Mouse (Mus musculus): ENCODE results near the gene Fcrlb.
"Not testable (repeated sequence)": the region's sequence is repeated elsewhere in the genome, so short reads cannot be mapped to it uniquely, and the experiment has no call there.

Gene Fcrlb

DNA sequence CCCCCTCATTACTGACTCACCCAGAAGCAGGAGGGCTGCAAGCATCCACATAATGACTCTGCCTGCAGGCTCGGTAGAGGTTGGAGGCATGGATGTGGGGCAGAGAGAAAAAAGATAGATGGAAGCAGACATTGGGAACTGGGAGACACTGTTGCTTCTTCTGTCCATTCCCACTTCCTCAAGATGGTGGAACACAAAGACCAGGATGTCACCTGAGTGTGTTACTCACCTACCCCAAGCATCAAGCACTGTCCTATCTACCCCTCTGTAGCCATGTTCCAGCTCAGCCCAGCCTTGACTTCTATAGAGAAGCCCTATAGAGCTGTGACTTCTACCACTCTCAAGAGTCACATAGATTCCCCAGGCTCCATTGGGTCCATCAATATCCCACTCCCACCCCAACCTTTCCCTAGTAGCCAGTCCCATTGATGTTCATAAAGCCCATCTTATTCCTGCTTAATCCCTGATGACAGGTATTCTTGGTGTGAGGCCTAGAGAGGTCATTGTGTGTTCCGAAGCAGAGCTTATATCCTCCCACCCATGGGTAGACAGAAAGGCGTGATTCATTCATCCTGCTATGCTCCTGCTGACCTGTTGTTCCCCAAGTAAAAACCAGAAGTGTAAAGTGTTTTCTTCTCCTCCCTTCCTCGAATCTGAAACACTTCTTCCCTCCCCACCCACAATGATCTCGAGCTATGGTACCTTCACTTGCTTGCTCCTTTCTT lies at the start of gene Fcrlb:
Fcrlb (minus strand) TSS at position 51 of the 725 bp plus-strand sequence.
- DNase-seq (ENCODE audit: low read depth, low spot score): no peak

GRCm38 (mm10) chr1:170962301-170962700 lies 49.6 kb upstream of the Fcrlb start:
- DNase-seq (ENCODE audit: low read depth, low spot score): no peak

DNA sequence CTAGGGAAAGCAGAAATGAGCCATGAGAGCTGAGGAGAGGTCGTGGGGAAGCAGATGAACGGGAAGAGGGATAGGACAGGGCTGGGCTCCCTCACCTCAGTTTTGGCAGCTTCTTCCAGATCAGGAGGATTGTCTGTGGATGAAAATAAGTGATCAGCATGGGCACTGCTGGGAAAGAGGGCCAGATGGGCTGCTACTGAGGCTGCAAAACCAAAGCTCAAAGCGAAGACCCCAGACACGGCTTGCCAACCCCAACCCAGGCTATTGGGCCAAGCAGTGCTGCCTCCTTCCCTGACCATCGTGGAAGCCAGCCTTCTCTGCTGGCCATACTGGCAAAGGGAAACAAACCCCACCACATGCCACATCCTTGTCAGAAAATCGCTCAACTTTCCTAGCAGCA lies 48.4 kb upstream of the Fcrlb start:
- no peak for DNase-seq (ENCODE audit: low read depth, low spot score)

- no peak for DNase-seq (ENCODE audit: low read depth, low spot score)
Observed at GRCm38 (mm10) chr1:170959791-170960190, 47.0 kb upstream of the Fcrlb start.

DNA sequence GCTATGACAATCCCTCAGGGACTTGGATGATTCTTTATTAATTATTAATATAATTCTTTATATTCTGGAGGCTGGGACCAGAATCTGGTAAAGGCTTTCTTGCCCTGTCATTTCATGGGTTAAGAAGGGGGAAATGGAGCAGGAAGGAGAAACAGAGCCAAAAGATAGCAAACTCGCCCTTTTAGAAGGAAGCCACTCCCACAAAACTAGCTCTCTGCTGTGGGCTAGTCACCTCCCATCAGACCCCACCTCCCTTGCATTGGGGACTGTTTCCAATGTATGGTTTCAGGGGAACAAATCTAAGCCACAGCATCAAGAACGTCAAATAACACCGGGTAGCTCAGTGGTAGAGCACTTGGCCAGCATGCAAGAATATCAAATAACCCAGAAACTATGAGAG lies 45.5 kb upstream of the Fcrlb start:
- DNase-seq (ENCODE audit: low read depth, low spot score): no peak

- DNase-seq (ENCODE audit: low read depth, low spot score): no peak
Observed at GRCm38 (mm10) chr1:170953192-170953591, 40.5 kb upstream of the Fcrlb start.

DNA sequence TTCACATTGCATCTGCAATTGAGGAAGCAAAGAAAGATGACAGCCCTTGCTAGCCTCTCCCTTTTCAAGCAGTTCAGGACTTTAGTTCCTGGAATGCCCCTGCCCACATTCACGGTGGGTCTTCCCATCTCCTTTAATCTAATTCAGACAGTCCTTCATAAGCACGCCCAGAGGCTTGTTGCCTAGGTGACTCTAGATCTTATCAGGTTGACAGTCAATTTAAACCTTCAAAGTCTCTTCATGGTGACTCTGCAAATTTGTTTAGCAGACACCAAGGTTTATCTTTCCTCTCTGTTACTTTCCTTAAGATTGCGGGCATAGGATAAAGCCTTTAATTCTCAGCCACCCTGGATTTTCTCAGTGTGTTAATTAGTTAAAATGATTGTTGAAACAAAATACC lies 38.0 kb upstream of the Fcrlb start:
- no peak for DNase-seq (ENCODE audit: low read depth, low spot score)

DNA sequence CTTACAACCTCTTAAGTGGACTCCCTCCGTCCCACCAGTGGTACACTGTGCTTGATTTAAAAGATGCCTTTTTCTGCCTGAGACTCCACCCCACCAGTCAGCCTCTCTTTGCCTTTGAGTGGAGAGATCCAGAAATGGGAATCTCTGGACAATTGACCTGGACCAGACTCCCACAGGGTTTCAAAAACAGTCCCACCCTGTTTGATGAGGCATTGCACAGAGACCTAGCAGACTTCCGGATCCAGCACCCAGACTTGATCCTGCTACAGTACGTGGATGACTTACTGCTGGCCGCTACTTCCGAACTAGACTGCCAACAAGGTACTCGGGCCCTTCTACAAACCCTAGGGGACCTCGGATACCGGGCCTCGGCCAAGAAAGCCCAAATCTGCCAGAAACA lies 32.2 kb upstream of the Fcrlb start:
- not testable (repeated sequence) for DNase-seq (ENCODE audit: low read depth, low spot score)

GRCm38 (mm10) chr1:170944151-170944550 lies 31.4 kb upstream of the Fcrlb start:
- not testable (repeated sequence) for DNase-seq (ENCODE audit: low read depth, low spot score)

- no peak for DNase-seq (ENCODE audit: low read depth, low spot score)
Observed at GRCm38 (mm10) chr1:170939255-170939654, 26.5 kb upstream of the Fcrlb start.

DNA sequence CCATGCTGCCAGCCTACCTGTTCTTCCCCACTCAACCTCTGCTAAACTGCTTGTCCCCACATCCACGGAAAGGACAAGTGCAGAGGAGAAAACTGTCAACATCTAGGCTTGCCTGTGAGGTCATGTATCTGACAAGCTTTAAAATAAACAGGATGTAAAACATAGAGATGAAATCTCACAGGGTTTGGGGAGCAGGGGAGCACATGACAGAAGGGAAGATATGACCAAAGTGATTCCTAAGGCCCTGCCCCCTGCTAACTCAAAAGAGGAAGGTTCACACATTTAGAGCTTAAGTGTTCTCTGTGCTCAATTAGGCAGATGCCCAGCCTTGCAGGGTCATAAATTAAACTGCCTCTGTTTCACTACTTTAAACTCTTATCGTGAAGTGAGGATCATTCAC lies 21.6 kb upstream of the Fcrlb start:
- no peak for DNase-seq (ENCODE audit: low read depth, low spot score)

GRCm38 (mm10) chr1:170933940-170934339 lies 21.2 kb upstream of the Fcrlb start:
- DNase-seq (ENCODE audit: low read depth, low spot score): no peak

DNA sequence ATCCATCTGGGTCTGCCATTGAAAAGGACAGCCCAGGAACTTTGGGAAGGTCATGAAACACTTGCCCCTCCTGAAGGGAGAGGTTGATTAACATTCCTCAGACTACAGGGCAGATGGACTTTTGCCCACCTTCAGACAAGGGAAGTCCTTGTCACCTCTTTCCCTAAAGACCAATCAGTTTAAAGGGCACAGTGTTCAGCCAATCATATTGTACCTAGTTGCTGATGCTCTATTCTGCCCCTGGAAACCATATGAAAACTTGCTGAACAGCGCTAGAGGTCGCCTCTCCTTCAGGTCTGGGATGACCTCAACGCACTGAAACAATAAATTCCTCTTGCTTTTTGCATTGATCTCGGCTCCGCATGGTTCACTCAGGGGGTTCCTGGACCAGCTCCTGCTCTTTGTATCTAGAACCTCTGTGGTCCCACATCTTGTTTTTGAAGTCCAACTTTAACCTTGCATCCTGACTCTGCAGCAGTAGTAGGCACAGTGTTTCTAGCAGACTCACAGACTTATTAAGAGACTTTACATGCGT lies 20.7 kb upstream of the Fcrlb start:
- DNase-seq (ENCODE audit: low read depth, low spot score): no peak

- DNase-seq (ENCODE audit: low read depth, low spot score): no peak
Observed at GRCm38 (mm10) chr1:170932043-170932442, 19.3 kb upstream of the Fcrlb start.

- DNase-seq (ENCODE audit: low read depth, low spot score): no peak
Observed at GRCm38 (mm10) chr1:170929245-170929644, 16.5 kb upstream of the Fcrlb start.

DNA sequence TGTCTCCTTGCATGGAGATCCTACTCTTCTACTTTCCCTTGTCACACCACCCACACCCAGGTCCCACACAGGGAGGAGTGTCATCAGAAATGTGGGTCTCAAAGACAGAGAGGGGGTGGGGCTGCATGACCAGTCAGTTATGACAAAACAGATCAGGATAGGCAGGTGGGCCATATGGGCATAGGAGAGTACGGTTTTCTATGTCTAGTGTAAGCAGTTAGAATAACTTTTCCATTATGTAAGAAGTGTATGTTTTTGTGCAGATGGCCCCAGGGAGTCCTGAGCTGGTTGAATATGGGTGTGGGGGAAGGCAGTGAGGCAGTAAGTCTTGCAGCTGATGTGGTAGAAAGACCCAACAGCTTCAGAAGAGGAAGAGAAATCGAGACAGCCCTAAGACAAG lies 15.7 kb upstream of the Fcrlb start:
- DNase-seq (ENCODE audit: low read depth, low spot score): no peak

DNA sequence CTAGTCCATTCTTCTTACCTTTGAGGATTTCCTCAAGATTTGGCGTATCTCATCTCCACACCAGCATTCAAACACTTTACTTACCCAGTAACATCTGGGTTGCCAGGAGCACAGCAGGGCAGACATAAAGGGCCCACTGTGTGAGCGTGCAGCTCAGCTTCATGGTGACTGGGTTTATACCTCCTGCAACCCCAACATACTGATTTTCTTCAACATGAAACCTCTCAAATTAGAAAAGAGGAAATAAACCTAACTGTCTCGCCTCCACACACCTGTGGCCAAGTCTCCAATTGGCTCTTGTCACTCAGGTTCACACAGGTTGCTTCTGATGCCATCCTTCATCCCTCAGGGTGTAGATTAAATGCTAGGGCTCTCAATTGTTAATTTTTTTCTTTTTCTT lies 14.6 kb upstream of the Fcrlb start, which contains the start of gene Fcrla:
Fcrla (minus strand) TSS at position 206 of the 400 bp plus-strand sequence.
- no peak for DNase-seq (ENCODE audit: low read depth, low spot score)

DNA sequence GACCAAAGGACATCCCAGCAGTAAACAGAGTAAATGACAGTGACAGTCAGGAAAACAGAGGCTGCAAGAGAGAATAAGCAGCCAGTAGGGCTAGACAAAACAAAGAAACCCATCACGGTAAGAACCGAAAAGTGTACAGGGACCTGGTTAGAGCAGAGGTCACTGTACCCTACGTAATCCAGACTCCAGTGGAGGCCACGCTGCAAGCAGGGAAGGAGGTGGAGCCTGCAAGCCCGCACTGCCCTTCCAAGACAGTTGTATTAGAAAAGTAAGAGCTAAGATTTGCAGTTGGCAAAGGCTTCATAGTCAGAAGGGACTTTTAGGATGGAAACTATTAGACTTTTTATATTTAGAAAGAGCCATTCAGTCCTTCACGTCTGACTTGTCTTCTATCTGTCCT lies 14.2 kb upstream of the Fcrlb start:
- no peak for DNase-seq (ENCODE audit: low read depth, low spot score)

- no peak for DNase-seq (ENCODE audit: low read depth, low spot score)
Observed at GRCm38 (mm10) chr1:170924485-170924884, 11.7 kb upstream of the Fcrlb start.

- DNase-seq (ENCODE audit: low read depth, low spot score): no peak
Observed at GRCm38 (mm10) chr1:170919308-170919707, 6.6 kb upstream of the Fcrlb start.

DNA sequence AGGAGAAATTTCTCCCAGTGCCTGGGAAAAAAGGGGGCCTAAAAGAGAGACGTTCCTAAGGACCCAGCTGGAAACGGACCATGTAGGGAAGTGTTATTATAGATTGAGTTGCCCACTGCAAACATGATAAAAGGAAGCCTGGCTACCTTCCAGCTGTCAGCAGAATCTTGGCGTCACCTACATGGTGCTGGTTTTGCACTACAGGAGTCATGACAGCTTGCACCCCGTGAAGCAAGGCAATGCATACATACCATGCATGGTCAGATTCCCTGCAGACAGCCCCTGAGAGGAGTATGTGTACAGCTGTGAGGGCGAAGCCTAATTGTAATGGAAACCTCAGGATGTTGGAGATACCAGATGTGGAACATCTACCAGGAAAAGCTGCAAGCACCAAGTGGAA lies 2.9 kb upstream of the Fcrlb start:
- no peak for DNase-seq (ENCODE audit: low read depth, low spot score)

DNA sequence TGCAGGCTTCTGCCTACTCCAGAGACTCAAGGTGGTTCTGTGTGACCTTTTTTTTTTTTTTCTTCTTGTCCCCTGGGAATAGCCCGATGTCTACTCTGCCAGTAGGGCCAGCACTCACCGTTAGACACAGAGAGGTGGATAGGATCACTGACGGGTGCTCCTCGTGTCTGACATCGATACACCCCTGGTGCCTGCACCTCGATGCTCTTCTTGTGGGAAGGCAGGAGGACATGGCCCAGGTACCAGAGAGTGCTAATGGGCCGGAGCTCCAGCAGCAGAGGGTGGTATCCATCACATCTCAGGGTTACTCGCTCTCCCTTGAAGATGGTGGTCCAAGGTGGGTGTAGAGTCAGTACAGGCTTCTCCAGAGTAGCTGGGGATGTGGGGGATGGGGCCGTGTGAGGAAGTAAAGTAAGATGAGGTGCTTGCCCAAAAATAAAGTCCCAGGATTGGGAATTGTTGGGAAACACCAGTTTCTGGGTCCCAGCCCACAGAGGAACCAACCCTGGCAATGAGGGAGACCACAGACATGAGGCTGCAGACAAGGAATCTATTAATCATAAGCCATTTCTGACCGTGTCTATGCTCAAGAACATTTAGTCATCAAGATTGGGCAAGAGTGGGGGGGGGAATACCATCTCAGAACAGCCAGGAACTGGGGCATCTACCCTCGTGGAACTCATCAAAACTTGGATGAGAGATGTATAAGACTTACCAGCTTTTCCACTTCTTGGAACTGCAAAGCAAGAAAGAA lies 657 bp downstream of the Fcrlb start:
- no peak for DNase-seq (ENCODE audit: low read depth, low spot score)

GRCm38 (mm10) chr1:170908341-170908740 lies 4.4 kb downstream of the Fcrlb start:
- peak; percentile 13 for DNase-seq (ENCODE audit: low read depth, low spot score)

Data from mesoderm, embryonic 11.5 days (tissue).